Mouse (Mus musculus) small intestine, adult 2 months (tissue): ENCODE measurements around the gene Ppp2ca.
"Not testable (repeated sequence)": the region's sequence is repeated elsewhere in the genome, so short reads cannot be mapped to it uniquely, and the experiment has no call there.

Source experiments
- CTCF ChIP-seq: fragments of 200-500 bp; IDR thresholded peaks from 2 replicates; pipeline ENCODE4 v1.5.1; 2012; ENCODE audit warnings: low read depth, mild to moderate bottlenecking, control low read depth, inconsistent platforms, low read length, moderate library complexity, mixed read lengths; ENCODE audit not compliant: insufficient replicate concordance, insufficient read length; ENCODE audit errors: extremely low read depth
- POLR2A ChIP-seq: fragments of 200-500 bp; IDR thresholded peaks from 2 replicates; pipeline ENCODE4 v1.6.1; 2012; ENCODE audit warnings: low read depth, mild to moderate bottlenecking, control low read depth, inconsistent platforms, low read length, moderate library complexity

GRCm38 (mm10) chr11:52145428-52145827 is 46.9 kb downstream of the Ppp2ca start, which contains the start of gene Olfr1373:
- not testable (repeated sequence) for TF ChIP-seq CTCF, POLR2A
